Mouse (Mus musculus) cortical plate, adult 2 months (tissue): ENCODE measurements around the gene Hoxa9. TPM values are rescaled to one million over a fixed set of nuclear protein-coding genes. Genes with fewer than 3 reads are reported as not detected.

Experiments used
- H3K27ac ChIP-seq: fragments of 200-500 bp; 2 replicates; pipeline ENCODE4 v1.5.1; 2012; ENCODE audit warnings: low read length, control low read depth, inconsistent platforms; ENCODE audit not compliant: insufficient read depth
- H3K4me1 ChIP-seq: fragments of 200-500 bp; 2 replicates; pipeline ENCODE4 v1.6.1; 2011; ENCODE audit warnings: low read length; ENCODE audit not compliant: control insufficient read depth, insufficient read depth
- H3K4me3 ChIP-seq: fragments of 200-500 bp; 2 replicates; pipeline ENCODE4 v1.5.1; 2011; ENCODE audit warnings: mild to moderate bottlenecking, low read length, control low read depth; ENCODE audit not compliant: insufficient read depth
- CTCF ChIP-seq: fragments of 200-500 bp; IDR thresholded peaks from 2 replicates; pipeline ENCODE4 v1.5.1; 2011; ENCODE audit warnings: mild to moderate bottlenecking, control low read depth, low read length; ENCODE audit not compliant: insufficient read depth; ENCODE audit errors: extremely low read depth
- POLR2A ChIP-seq: fragments of 200-500 bp; IDR thresholded peaks from 2 replicates; pipeline ENCODE4 v1.6.1; 2011; ENCODE audit warnings: mild to moderate bottlenecking, low read length, control low read depth; ENCODE audit not compliant: insufficient read depth; ENCODE audit errors: extremely low read depth
- polyA plus RNA-seq: library from polyadenylated mRNA; depleted of rRNA; stranded (reverse); fragments of >200 nt; gene quantifications from 2 replicates; pipeline ENCODE4 v1.2.3, GENCODE M21; 2012; rRNA removed

Hoxa9 gene
- polyA plus RNA-seq: not detected in 2 replicates

DNA sequence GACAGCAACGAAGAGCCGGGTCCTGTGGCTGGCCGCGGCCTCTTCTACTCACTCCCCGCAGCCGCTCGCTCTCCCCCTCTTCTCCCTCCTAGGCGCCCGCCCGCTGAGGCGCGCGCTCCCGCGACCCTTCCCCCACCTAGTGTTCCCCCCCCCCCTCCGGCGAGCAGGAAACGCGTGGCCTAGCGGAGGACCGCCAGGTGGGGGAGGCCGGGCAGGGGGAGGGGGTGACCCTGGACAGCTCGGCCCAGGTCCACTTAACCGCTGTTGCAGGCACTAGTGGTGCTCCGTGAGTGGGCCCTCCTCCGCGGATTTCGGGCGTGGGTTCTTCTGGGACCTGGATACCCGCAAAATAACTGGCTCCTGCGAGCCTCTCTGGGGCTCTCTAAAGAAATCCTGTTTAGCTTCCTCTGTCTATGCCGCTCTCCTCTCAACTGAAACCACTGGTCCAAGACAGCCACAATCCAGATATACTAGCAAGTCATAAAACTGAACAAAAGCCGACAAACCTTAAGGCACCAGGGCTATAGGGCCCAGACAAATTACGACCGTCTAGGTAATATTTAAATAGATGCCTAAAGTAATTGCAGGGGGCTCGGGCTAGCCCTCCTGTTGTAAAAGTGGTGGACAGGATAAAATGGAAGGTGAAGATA, at the start of gene Hoxa9:
Hoxa9 (minus strand) TSS at position 574 of the 650 bp plus-strand sequence.
- H3K4me1 ChIP-seq: no peaks in the 10 kb centered on the region
- TF ChIP-seq POLR2A (no peak), CTCF (no peak)
- H3K27ac ChIP-seq: no peak within 1 kb of the TSS
- no peak within 1 kb of the TSS for H3K4me3 ChIP-seq

DNA sequence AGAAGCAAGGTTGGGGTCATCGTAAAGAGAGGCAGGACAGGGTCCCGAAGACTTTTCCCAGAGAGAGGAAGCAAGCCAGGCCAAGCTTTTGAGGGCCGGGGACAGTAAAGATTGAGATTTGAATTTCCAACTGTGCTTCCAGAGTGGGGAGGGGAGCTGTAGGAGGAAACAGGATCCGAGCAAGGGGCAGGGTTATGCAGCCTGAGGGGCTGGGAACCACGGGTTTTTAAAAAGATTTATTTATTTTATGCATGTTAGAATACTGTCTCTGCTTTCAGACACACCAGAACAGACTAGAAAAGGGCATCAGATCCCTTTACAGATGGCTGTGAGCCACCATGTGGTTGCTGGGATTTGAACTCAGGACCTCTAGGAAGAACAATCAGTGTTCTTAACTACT, 46.0 kb upstream of the Hoxa9 start:
- H3K4me3 ChIP-seq: no peak overlapping the region
- no peak overlapping the region for H3K27ac ChIP-seq
- no peak for TF ChIP-seq CTCF
- no peak for TF ChIP-seq POLR2A
- no peaks in the 10 kb centered on the region for H3K4me1 ChIP-seq

DNA sequence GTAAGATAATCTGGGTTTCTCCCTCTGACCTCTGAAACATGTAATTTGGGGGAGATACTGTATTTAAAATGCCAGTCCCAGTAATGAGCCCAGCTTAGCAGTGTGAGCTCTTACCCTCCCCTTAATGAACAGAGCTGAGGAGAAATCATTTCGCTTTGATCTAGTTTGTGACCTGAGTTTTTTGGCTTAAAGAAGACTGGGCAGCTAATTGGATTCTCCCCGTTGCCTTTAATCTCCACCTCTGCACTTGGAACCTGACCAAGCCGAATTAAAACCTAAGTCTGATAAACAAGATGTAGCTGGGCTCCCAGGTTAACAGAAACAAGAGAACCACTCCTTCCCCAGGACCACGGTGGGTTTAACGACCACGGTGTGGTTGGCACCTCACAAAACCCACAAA, 45.5 kb upstream of the Hoxa9 start:
- TF ChIP-seq CTCF: no peak
- TF ChIP-seq POLR2A: no peak
- no peak overlapping the region for H3K4me3 ChIP-seq
- no peaks in the 10 kb centered on the region for H3K4me1 ChIP-seq
- no peak overlapping the region for H3K27ac ChIP-seq

DNA sequence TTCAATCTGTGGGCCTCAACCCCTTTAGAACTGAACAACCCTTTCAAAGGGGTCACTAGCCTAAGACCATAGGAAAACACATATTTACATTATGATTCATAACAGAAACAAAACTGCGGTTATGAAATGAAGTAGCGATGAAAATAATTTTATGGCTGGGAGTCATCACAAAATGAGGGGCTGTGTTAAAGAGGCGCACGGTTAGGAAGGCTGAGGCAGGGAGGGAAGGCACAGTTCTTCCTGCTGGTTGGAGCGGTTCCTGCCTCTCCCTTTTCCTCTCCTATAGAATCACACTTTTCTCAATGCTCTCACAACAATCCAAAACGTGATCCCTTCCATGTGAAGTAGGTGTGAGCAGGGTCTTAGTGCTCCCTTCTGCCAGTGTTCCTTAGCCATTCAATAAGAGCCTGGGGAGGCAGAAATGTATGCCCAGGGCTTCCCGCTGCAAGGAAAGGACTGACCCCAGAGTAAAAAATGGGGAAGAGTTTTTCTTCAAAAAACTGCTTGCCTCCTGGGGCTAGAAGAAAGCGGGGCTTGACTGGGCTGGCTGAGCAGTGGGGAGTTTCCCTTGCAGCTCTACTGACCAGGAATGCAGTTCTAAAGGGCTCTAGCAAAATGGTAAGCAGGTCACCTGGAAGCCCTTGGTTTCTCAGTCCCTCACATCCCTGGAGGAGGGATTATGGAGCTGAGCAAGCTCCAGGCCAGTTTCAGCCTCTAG, 44.8 kb upstream of the Hoxa9 start:
- Histone ChIP-seq H3K4me3 (no peak overlapping the region), H3K27ac (no peak overlapping the region), H3K4me1 (no peaks in the 10 kb centered on the region)
- TF ChIP-seq CTCF (no peak), POLR2A (no peak)

DNA sequence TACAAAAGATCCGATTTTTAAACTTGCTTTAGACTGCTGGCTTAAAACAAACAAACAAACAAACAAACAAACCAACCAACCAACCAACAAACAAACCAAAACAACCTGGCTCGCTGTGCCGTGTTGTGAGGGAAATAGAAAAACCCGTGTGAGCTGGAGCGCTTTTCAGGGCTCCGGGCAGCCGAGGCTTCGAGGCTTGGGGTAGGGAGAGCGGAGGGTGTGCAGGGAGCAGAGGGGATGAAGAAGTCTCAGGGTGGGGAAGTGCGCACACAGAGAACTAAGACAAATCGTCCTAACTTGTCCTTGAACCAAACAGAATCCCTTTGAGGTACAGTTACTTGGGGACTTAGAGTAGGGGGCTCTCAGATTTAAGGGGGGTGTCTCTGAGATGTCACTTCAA, 43.7 kb upstream of the Hoxa9 start:
- no peak for TF ChIP-seq POLR2A
- TF ChIP-seq CTCF: no peak
- Histone ChIP-seq H3K27ac (no peak overlapping the region), H3K4me1 (no peaks in the 10 kb centered on the region), H3K4me3 (no peak overlapping the region)

DNA sequence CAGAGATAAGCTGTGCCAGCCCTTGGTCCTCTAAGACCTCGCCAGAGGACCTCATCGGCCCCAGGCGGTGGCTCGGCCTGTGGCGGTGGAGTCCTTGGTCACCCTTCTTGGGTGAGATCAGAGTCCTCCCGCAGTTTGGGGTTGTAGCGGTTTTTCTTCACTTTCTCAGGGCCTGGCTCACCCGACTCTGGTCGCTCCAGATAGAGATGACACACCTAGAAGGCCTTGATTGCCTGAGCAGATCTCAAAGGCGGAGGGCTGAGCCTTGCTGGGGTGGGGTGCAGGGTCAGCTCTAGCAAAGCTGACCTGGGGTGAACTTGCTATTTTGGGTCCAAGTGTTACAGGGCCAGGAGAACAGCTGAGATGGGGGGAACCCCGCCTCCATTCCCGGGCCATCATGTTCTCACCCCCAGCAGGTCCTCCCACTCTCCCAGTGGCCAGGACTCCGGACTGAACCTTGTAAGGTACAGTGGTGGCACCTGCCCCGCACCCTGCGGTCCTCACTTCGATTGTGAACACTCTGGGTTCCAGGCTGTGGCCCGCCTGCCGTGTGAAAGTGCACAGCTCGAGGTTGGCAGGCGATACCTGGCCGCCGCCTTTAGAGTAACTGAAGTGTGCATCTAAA, 42.9 kb upstream of the Hoxa9 start:
- no peak for TF ChIP-seq POLR2A
- TF ChIP-seq CTCF: no peak
- H3K27ac ChIP-seq: no peak overlapping the region
- no peak overlapping the region for H3K4me3 ChIP-seq
- no peaks in the 10 kb centered on the region for H3K4me1 ChIP-seq

DNA sequence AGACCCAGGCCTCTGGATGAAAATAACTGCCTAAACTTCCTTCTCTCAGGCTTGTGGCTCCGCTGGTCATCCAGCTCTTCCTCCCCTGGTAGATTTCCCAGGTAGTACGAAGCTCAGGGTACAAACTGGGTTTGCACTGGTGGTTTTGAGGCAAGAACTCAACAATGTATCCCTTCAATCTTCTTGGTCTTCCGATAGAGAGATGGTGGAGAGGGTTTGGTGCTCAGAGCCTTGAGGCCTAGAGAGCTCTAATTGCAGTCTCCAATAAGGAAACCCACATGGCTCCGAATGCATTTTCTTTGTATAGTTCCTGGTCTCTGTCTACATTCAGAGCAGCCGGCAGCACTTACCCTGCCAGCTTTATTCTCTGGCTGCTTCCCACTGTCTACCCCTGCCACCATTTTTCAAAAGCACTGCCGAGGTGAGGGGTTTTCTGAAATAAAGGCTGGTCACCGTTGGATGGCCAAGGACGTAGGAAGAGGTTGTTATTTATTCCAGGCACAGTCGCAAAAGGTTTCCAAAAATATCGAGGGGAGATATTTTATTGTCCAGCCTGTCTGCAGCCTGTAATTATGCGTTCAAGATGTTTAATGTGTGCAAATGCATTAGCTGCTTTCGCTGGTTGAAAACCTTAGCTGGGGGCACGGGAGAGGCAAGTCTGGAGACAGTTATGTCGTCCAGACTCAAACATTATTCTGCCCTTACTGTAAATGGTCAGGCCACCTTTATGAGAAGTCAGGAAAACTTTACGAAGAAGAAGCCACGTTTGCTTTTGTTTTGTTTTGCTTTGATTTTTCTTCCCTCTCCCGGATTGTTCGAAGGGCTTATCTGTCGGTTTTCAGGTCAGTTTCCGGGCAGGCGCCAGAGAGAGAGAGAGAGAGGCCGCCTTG, 42.1 kb upstream of the Hoxa9 start:
- H3K27ac ChIP-seq: no peak overlapping the region
- H3K4me3 ChIP-seq: no peak overlapping the region
- H3K4me1 ChIP-seq: no peaks in the 10 kb centered on the region
- TF ChIP-seq CTCF (no peak), POLR2A (no peak)

DNA sequence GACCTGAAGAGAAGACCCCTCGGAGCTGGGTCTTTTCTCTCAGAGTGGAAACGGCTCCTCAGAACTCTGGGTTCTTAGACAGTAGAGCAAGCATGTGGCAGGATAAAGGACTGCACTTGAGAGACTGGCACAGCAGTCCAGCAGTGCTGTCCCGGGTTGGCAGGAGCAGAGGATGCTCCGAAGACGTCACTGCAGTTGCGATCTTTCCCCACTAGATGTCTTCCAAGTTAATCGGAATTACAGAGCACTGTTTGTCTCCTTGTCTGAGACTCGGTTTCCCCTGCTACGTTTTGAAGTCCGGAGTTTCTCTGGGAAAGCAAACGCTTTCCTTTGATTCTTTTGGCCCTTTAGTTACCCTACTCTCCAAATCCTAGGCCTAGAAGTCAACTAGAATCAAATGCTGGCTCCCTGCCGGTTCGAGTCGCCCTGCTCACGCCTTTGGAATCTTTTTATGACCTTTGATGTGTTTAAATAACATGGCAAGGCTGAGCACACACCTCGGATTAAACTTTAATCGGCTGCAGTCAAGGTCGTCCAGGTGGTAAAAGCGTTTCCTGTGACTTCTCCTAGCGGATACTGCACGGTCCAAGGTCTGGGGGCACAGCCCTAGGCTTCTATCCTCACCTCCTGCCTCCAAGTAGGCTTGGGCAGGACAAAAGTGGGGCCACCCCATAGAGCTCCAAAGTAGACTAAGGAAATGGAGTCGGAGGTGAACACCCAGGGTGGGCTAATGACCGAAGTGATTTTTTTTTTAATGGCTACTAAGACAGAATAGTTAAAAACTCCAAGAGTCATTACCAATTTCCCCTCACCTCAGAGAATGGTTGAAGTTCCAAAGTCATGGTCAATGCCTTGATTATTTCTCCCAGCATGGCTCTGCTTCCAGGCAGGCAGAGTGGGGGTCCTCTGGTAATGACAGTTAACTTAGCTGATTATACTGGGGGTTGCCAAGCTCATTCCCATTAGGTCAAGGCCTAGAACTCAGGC, 39.9 kb upstream of the Hoxa9 start:
- no peaks in the 10 kb centered on the region for H3K4me1 ChIP-seq
- TF ChIP-seq CTCF: peak; percentile 73
- no peak for TF ChIP-seq POLR2A
- H3K27ac ChIP-seq: no peak overlapping the region
- H3K4me3 ChIP-seq: no peak overlapping the region

DNA sequence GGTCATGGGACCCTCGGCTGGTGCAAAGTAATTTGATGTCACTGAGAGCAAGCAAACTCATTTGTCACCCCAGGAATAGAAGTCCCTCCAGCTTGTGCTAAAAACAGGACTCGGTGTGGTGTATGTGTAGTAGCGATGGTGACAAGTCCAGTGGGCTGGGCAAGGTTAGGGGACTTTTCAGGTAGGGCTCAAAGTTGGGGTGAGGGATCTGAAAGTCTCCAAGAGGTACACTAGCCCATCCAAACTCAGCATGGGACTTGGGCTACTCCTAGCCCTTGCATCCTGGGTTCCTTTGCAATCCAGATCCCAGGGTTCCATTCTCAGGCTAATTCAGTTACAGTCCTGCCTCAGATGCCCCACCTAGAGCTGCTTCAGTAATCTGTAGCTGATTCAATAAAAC, 37.9 kb upstream of the Hoxa9 start:
- no peak overlapping the region for H3K27ac ChIP-seq
- no peak for TF ChIP-seq POLR2A
- no peaks in the 10 kb centered on the region for H3K4me1 ChIP-seq
- no peak overlapping the region for H3K4me3 ChIP-seq
